Mouse (Mus musculus) lung, embryonic 14.5 days (tissue): ENCODE data around the gene Atrnl1. TPM values are rescaled to one million over a fixed set of nuclear protein-coding genes. Genes with fewer than 3 reads are reported as not detected.

Experiments
- ATAC-seq: fragments of 200-750 bp; cut with Nextera tagmentation; 2 replicates; pipeline ENCODE4 v1.8.0; 2017; ENCODE audit warnings: mild to moderate bottlenecking, moderate TSS enrichment, moderate library complexity; ENCODE audit not compliant: insufficient read depth
- DNase-seq: peaks from one replicate; pipeline ENCODE4 v3.0.0-alpha.2; 2015
- H3K27ac ChIP-seq: fragments of 300-500 bp; sonication (generic); 2 replicates; pipeline ENCODE4 v1.5.1; 2014; ENCODE audit warnings: low read depth, mild to moderate bottlenecking, moderate library complexity
- H3K27me3 ChIP-seq: fragments of 300-500 bp; sonication (generic); 2 replicates; pipeline ENCODE4 v1.6.1; 2014; ENCODE audit warnings: low read length, control low read depth; ENCODE audit not compliant: insufficient read depth
- H3K36me3 ChIP-seq: fragments of 300-500 bp; sonication (generic); 2 replicates; pipeline ENCODE4 v1.6.1; 2014; ENCODE audit warnings: control low read depth; ENCODE audit not compliant: insufficient read depth
- H3K4me1 ChIP-seq: fragments of 300-500 bp; sonication (generic); 2 replicates; pipeline ENCODE4 v1.6.1; 2014; ENCODE audit warnings: antibody characterized with exemption, control low read depth; ENCODE audit not compliant: insufficient read depth
- H3K4me2 ChIP-seq: fragments of 300-500 bp; sonication (generic); 2 replicates; pipeline ENCODE4 v1.6.1; 2014; ENCODE audit warnings: mild to moderate bottlenecking
- H3K4me3 ChIP-seq: fragments of 300-500 bp; sonication (generic); 2 replicates; pipeline ENCODE4 v1.5.1; 2014; ENCODE audit warnings: low read depth, low read length
- H3K9ac ChIP-seq: fragments of 300-500 bp; sonication (generic); 2 replicates; pipeline ENCODE4 v1.6.1; 2014
- H3K9me3 ChIP-seq: fragments of 300-500 bp; sonication (generic); 2 replicates; pipeline ENCODE4 v1.6.1; 2016; ENCODE audit warnings: low read depth, low read length, control low read depth
- CTCF ChIP-seq: IDR thresholded peaks from 2 replicates; pipeline ENCODE4 v1.5.1; 2016; ENCODE audit warnings: antibody characterized with exemption, low read depth
- WGBS: fragments of 180-500 bp; shearing (Covaris S2); extraction: QIAGEN DNeasy Blood & Tissue Kit; methylation state at CpG from one replicate; pipeline ENCODE4 v1.1.7; 2014; 5-methylcytosine and 5-hydroxymethylcytosine counted together
- polyA plus RNA-seq: library from polyadenylated mRNA; unstranded; fragments of >200 nt; fragmentation: Nextera tagmentation; extraction: Ambion mirVana; gene quantifications from 2 replicates; pipeline ENCODE4 v1.2.1, GENCODE M21; 2014

Gene Atrnl1
- polyA plus RNA-seq, 1 experiment from 2014 or later: 7.1 TPM

GRCm38 (mm10) chr19:57609361-57610057 lies 1.3 kb upstream of the Atrnl1 start:
- Histone ChIP-seq H3K9me3 (no peaks in the 10 kb centered on the region), H3K9ac (peak overlapping the region; percentile 89), H3K4me2 (peak overlapping the region; percentile 95), H3K27ac (peak overlapping the region; percentile 96), H3K4me1 (peaks cover 9% of the 10 kb centered on the region), H3K36me3 (no peaks in the 10 kb centered on the region), H3K27me3 (no peaks in the 10 kb centered on the region), H3K4me3 (peak overlapping the region; percentile 93)
- DNase-seq: peak; percentile 84
- no peak for ATAC-seq
- 7% methylated on average over 12 of the region's 12 CpGs for WGBS
- no peak for TF ChIP-seq CTCF

- H3K27me3 ChIP-seq: no peaks in the 10 kb centered on the region
- no peaks in the 10 kb centered on the region for H3K9me3 ChIP-seq
- ATAC-seq (peak; percentile 21), DNase-seq (peak; percentile 73)
- H3K4me1 ChIP-seq: peaks cover 9% of the 10 kb centered on the region
- peak overlapping the region; percentile 93 for H3K4me3 ChIP-seq
- H3K36me3 ChIP-seq: no peaks in the 10 kb centered on the region
- peak overlapping the region; percentile 96 for H3K27ac ChIP-seq
- H3K9ac ChIP-seq: peak overlapping the region; percentile 89
- TF ChIP-seq CTCF: no peak
- peak overlapping the region; percentile 95 for H3K4me2 ChIP-seq
- WGBS: 0% methylated on average over 21 of the region's 21 CpGs
Measured at GRCm38 (mm10) chr19:57610058-57610475, 767 bp upstream of the Atrnl1 start.

- no peaks in the 10 kb centered on the region for H3K27me3 ChIP-seq
- H3K36me3 ChIP-seq: no peaks in the 10 kb centered on the region
- DNase-seq (peak; percentile 71), ATAC-seq (peak; percentile 70)
- peak overlapping the region; percentile 95 for H3K4me2 ChIP-seq
- no peaks in the 10 kb centered on the region for H3K9me3 ChIP-seq
- peak overlapping the region; percentile 96 for H3K27ac ChIP-seq
- 1% methylated on average over 56 of the region's 57 CpGs for WGBS
- peak; percentile 21; the same call in 1 of the 2 replicates for TF ChIP-seq CTCF
- peaks cover 9% of the 10 kb centered on the region for H3K4me1 ChIP-seq
- H3K4me3 ChIP-seq: peak overlapping the region; percentile 93
- peak overlapping the region; percentile 89 for H3K9ac ChIP-seq
Measured at GRCm38 (mm10) chr19:57611291-57612178, 701 bp downstream of the Atrnl1 start.

GRCm38 (mm10) chr19:57612179-57612472 lies 1.3 kb downstream of the Atrnl1 start:
- Histone ChIP-seq H3K4me2 (peak overlapping the region; percentile 95), H3K9ac (peak overlapping the region; percentile 89), H3K4me3 (peak overlapping the region; percentile 93), H3K27me3 (no peaks in the 10 kb centered on the region), H3K36me3 (no peaks in the 10 kb centered on the region), H3K9me3 (no peaks in the 10 kb centered on the region), H3K27ac (no peak overlapping the region), H3K4me1 (peaks cover 9% of the 10 kb centered on the region)
- 2% methylated on average over 2 of the region's 2 CpGs for WGBS
- no peak for ATAC-seq
- TF ChIP-seq CTCF: no peak
- DNase-seq: peak; percentile 50

GRCm38 (mm10) chr19:57615972-57616621 lies 5.3 kb downstream of the Atrnl1 start:
- ATAC-seq: no peak
- H3K9ac ChIP-seq: no peak overlapping the region

GRCm38 (mm10) chr19:57619088-57619487 lies 8.3 kb downstream of the Atrnl1 start:
- Histone ChIP-seq H3K27ac (no peak overlapping the region), H3K27me3 (no peaks in the 10 kb centered on the region), H3K4me2 (no peak overlapping the region), H3K4me1 (no peaks in the 10 kb centered on the region), H3K36me3 (0 out of 2 replicates have a peak, but pooled peaks cover 7% of the 10 kb centered on the region), H3K4me3 (no peak overlapping the region), H3K9me3 (no peaks in the 10 kb centered on the region), H3K9ac (no peak overlapping the region)
- no peak for DNase-seq
- ATAC-seq: no peak
- 79% methylated on average over 9 of the region's 9 CpGs for WGBS
- no peak for TF ChIP-seq CTCF

More at GRCm38 (mm10) chr19:57615972-57616621, 5.3 kb downstream of the Atrnl1 start:
- Histone ChIP-seq H3K4me3 (no peak overlapping the region), H3K4me2 (no peak overlapping the region), H3K9me3 (no peaks in the 10 kb centered on the region), H3K4me1 (peaks cover 9% of the 10 kb centered on the region), H3K27me3 (no peaks in the 10 kb centered on the region), H3K27ac (no peak overlapping the region), H3K36me3 (0 out of 2 replicates have a peak, but pooled peaks cover 7% of the 10 kb centered on the region)
- no peak for DNase-seq
- TF ChIP-seq CTCF: no peak
- 68% methylated on average over 9 of the region's 9 CpGs for WGBS
